Mouse (Mus musculus): ENCODE measurements at regions not wholly inside any gene's neighbourhood (a gene's known extent, or its start where the extent isn't known, plus 50 kb on each side); places are given as distances from the start of the nearest gene placed in this dataset.

- DNase-seq (ENCODE audit: low read depth, low spot score) = no peak
These were observed 166.8 kb upstream of the Map3k1 start for GRCm38 (mm10) chr13:111975549-111975948.

- DNase-seq (ENCODE audit: low read depth, low spot score) = no peak
These were observed 169.2 kb upstream of the Map3k1 start for GRCm38 (mm10) chr13:111977769-111978674.

DNA sequence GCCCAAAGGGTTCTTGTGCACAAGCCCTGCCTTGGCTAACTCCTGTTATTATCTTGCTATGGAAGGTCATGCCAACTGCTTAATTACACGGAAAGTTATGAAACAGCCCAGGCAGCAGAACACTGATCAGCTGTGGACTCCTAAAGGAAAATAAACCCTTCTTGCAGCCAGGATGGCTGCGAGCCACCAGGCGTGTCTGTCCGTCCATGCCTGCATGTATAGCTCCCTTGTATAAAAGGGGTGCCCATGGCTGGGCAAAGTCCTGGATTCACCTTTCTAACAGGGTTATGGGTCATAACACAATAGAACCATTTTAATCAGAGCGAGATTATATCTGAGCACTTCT is 169.9 kb upstream of the Map3k1 start:
- no peak for DNase-seq (ENCODE audit: low read depth, low spot score)

GRCm38 (mm10) chr13:111979428-111980204 is 170.8 kb upstream of the Map3k1 start:
- DNase-seq (ENCODE audit: low read depth, low spot score) = no peak

- no peak for DNase-seq (ENCODE audit: low read depth, low spot score)
These were observed 171.4 kb upstream of the Map3k1 start for GRCm38 (mm10) chr13:111980205-111980595.

DNA sequence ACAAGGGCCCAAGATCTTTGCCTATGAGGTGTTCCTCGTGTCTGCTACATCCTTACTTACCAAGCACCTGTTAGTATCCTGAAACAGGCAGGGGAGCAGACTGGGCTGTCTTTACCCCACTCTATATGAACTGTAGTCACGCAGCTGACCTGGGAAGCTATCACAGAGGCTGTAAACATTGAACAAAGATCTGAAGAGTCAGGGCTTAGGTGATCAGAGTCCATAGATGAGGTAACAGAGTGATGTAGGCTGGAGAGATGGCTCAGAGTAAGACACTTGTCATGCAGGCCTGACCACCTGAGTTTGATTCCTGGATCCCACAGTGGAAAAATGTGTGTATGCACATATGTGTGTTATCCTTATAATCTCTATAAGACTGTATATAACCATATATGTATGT is 172.3 kb upstream of the Map3k1 start:
- DNase-seq (ENCODE audit: low read depth, low spot score) = no peak

DNA sequence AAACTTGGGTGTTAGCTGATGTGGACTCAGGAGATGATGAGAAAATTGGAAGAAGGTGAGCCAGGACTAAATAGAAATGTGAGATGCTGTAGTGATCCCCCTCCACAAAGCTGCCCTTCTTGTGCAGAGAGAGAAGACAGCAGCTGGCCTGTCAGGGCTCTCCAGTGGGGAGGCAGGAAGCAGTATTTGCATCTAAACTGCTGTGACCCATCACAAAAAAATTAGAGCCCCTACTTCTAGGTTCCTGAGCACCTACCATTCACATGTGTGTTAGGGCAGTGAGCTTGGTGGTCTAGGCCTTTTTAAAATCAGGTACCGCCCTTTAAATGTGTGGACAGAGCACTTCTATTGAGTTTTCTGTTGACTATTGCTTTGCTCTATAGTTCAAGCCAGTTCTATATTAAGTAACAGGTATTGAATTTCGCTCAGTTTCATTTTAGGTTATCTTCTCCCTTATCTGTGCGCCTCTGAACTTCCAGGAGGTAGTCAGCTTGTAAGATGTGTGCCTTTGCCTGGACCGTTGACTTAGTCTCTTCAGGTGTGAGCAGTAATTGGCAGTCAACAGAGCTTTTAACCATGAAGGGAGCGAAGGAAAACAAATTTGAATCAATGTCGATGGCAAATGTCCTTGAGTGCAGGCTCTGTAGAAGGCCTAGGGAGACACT is 174.1 kb upstream of the Map3k1 start:
- no peak for DNase-seq (ENCODE audit: low read depth, low spot score)

DNA sequence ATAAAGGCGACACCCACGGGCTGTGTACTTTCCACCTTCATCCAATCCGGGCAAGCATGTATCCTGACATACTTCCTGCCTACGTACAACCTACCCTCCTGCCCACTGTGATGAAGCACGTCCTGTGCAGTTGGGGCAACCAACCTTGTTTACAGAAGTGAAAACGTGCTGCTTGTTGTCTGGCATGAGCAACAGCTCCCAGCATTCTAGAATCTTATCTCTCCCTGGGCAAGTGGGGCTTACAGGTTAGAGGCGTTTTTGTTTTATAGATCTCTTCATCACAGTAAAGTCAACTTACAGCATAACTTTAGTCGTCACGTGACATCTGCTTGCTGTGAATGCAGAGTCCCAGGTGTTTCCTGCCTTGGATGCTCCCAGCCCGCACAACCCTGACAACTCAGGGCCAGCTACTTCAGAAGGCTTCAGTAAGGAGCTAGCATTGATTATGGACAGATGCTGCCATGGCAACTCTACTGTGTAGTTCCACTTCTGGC is 175.3 kb upstream of the Map3k1 start:
- no peak for DNase-seq (ENCODE audit: low read depth, low spot score)

DNA sequence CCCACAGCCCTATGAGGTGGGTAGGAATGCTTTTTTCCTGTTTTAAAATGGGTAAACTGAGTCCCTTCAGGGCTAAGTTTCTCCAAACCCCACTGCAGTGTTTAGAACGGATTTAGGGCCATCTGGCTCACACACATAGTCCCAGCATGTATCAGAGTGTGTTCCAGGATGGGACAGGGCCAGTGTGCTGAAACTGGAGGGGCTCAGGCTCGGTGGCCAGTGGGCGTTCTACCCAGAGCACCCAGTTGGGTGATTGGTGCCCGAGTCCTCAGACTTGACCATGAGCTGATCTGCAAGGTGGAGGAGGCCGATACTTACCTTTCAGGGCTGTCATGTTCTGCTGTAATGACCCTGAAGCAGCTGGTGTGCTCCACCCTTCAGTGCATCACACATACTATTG is 176.6 kb upstream of the Map3k1 start:
- no peak for DNase-seq (ENCODE audit: low read depth, low spot score)

- no peak for DNase-seq (ENCODE audit: low read depth, low spot score)
These were observed 177.9 kb upstream of the Map3k1 start for GRCm38 (mm10) chr13:111986681-111987080.

GRCm38 (mm10) chr13:111987420-111987819 is 178.6 kb upstream of the Map3k1 start:
- DNase-seq (ENCODE audit: low read depth, low spot score) = no peak

GRCm38 (mm10) chr13:111990913-111991534 is 182.2 kb upstream of the Map3k1 start:
- no peak for DNase-seq (ENCODE audit: low read depth, low spot score)

DNA sequence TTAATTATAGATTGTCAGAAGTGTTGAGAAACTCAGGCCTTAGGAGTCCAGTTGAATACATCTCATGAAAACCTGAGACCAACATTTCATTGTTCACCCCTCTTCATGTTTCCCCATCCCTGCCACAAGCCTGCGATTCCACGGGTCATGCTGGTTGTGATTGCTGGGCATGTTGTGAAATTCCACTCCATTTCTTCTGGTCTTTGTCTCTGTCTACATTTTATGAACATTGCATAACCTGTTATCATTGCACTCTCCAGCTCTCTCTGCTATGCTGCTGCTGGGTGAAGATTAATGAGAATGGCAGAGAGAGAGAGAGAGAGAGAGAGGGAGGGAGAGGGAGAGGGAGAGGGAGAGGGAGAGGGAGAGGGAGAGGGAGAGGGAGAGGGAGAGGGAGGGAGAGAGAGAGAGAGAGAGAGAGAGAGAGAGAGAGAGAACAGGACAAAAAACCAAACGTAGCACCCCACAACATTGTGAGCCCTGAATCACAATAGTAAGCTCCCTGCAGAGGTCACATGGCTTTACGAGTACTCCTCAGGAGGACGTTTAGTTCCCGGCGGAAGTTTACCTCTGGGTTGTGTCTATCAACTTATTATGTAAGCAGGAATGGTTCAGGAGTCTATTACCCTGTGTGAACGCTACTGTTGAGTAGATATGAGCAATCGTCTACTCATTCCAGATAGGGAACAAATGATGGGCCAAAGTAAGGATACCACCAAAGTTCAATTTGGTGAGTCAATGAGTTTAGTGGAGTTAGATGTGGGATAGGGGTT is 183.5 kb upstream of the Map3k1 start:
- no peak for DNase-seq (ENCODE audit: low read depth, low spot score)

- no peak for DNase-seq (ENCODE audit: low read depth, low spot score)
These were observed 186.2 kb upstream of the Map3k1 start for GRCm38 (mm10) chr13:111994862-111995490.

DNA sequence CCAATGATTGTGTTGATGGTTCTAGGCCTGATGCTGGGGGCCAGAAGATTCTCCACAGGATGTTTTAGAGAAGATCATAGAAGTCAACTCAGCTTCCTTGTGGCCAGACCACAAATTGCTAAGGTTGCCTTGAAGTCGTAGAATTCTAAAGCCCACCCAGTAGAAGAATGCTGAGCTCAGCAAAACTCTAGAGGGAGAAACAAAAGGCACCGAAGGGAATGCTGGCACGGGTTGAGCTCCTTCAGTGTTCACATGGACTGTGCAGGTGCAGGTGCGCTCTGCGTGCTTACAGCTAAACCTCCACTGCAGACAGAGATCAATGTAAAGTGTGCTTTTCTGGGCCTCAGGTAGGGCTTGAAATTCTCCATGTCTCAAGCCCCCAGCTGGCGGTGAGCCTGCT is 186.9 kb upstream of the Map3k1 start:
- no peak for DNase-seq (ENCODE audit: low read depth, low spot score)

GRCm38 (mm10) chr13:111996910-111997309 is 188.1 kb upstream of the Map3k1 start:
- DNase-seq (ENCODE audit: low read depth, low spot score) = no peak

GRCm38 (mm10) chr13:111997980-111998945 is 189.5 kb upstream of the Map3k1 start:
- DNase-seq (ENCODE audit: low read depth, low spot score) = no peak

DNA sequence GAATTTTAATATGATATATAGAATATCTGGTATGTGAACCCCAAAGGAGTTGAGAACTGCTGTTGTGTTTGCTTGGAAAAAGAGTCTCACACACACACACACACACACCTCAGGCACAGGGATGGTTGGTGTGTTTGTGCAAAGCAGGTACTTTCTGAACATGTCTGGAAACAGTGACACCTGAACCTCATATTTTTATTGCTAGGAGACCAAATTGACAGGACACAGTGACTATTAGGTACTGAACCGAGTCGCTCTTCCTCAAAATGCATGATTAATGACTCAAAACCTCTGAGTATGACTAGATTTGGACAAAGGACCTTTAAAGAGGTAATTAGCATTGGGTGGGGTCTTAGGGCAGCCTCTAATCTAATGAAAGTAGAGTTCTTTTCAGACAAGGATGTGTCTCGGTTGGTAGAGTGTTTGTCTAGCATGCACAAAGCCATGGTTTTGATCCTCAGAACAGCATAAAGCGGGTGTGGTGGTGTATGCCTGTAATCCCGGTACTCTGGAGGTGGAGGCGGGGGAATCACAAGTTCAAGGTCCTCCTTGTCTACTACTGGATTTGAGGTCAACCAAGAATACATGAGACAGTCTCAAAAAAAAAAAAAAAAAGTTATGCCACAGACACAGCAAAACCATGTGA is 191.0 kb upstream of the Map3k1 start:
- no peak for DNase-seq (ENCODE audit: low read depth, low spot score)

DNA sequence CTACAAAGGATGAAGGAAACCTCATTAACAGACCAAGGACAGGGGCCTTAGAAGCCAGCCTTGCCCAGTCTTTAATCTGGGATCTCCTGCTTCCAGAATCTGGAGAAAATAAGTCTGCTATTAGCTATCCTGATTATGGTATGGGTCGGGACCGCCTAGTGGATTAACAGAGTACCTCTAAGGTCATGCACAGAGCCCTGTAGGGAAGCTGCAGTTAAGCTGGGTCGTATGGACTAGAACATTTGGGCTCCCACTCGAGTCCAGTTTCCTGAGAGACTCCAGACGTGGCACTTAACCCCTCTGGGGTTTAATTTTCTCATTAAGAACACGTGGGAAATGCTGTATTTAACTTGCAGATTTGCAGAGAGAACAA is 191.5 kb upstream of the Map3k1 start:
- DNase-seq (ENCODE audit: low read depth, low spot score) = no peak

All from forelimb bud, embryonic 11.5 days (tissue).